Mouse (Mus musculus): Measurements from ENCODE around the gene Chil1. TPM values are rescaled to one million over a fixed set of nuclear protein-coding genes. Genes with fewer than 3 reads are reported as not detected.

Gene Chil1
- 17.7 and 19.0 TPM in 2 replicates for polyA plus RNA-seq (2021; fragmentation: Nextera tagmentation)
- long read RNA-seq, experiment 1, transcript Chil1-201 (10 exons, 1,687 nt) = minor isoform, 24 of 81 reads
- long read RNA-seq, experiment 1, transcript Chil1-208 (10 exons, 1,645 nt) = major isoform, 29 of 81 reads
- long read RNA-seq, experiment 1, partial matches to known transcripts = 2 of 81 reads
- long read RNA-seq, experiment 1, other reads (novel, unspliced or antisense) = 26 of 81 reads
- long read RNA-seq, experiment 2, transcript Chil1-201 (10 exons, 1,687 nt) = minor isoform, 6 of 25 reads
- long read RNA-seq, experiment 2, transcript Chil1-208 (10 exons, 1,645 nt) = major isoform, 7 of 25 reads
- long read RNA-seq, experiment 2, partial matches to known transcripts = 2 of 25 reads
- long read RNA-seq, experiment 2, other reads (novel, unspliced or antisense) = 8 of 25 reads

DNA sequence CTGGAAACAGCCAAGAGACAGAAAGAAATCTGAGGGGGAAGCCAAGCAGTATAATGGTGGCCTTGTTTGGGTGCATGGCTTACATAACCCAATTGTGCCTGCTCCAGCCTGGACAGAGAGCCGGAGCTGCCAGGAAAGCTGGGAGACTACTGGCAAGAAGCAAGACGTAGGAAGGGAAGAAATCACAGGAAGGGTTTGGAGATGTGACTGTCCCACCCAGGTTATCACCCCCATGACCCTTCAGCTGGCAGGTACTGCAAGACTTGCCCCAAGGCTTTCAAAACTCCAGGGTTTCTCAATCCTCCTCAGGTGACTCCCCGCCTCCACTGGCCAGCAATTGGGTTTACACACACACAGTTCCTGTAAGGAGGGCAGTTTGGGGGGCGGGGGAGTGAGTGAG is at the start of gene Chil1:
Gene Chil1, plus strand, starts transcription at position 152 of the 400 bp plus-strand sequence.

DNA sequence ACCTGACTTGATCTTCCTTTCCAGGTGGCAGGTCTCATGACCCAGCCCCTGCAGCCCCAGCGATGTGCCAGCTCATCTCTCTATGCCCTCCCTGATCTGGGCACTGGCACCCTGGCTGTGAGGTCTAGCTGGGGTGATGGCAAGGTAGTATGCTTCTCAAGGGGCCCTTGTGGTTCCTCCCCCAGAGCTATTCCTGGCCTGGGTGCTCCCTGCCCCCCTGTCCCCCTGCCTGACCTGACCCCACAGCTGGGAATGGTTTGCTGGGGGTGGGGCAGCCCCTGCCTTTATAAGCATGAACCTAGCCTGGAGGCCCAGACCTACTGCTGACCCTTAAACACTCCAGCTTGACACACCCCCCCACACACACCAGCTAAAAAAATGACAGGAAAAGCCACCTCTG is 11.2 kb downstream of the Chil1 start, which contains the start of gene Mybph:
Gene Mybph, plus strand, starts transcription at position 323 of the 400 bp plus-strand sequence.

DNA sequence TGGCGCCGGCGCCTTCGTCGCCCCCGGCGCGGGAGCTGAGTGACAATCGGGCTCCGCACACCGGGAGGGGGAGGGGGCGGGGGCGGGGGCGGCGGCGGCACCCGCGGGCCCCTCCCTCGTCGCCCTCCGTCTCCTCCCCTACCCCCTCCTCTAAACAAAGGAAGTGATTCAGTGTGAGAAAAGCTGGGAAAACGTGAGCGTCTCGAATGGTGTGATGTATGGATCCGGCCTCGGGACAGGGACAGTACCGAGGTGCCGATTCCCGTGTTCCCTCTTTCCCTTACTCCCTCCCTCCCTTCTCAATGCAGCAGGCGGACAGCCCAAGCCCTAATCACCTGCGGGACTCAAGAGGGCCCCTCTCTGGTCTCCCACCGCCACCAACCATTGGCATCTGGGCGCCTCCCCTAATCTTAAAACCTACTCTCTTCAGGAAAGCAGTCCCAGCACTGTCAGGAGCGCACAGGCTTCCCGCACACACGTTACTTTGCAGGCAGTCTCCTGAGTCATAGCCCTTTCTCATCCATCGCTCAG is 53.5 kb downstream of the Chil1 start, which contains the start of gene Adora1:
Gene Adora1, minus strand, starts transcription at position 41 of the 531 bp plus-strand sequence.

Other genes starting within 250 kb of the Chil1 start
- gene Fmod, start 144.9 kb upstream of the Chil1 start, polyA plus RNA-seq (2021; fragmentation: Nextera tagmentation) = 7.1 and 9.6 TPM in 2 replicates
- 17.8 and 27.4 TPM in 2 replicates for gene Btg2, start 103.1 kb upstream of the Chil1 start, polyA plus RNA-seq (2021; fragmentation: Nextera tagmentation)
- 0.13 TPM in 1 of 2 replicates, not detected in the other for gene Chit1, start 70.9 kb upstream of the Chil1 start, polyA plus RNA-seq (2021; fragmentation: Nextera tagmentation)
- gene Mybph, start 11.3 kb downstream of the Chil1 start, polyA plus RNA-seq (2021; fragmentation: Nextera tagmentation) = not detected in 2 replicates
- 73.4 and 80.0 TPM in 2 replicates for gene Adora1, start 53.3 kb downstream of the Chil1 start, polyA plus RNA-seq (2021; fragmentation: Nextera tagmentation)
- gene Myog, start 107.8 kb downstream of the Chil1 start, polyA plus RNA-seq (2021; fragmentation: Nextera tagmentation) = not detected in 2 replicates
- gene Ppfia4, start 150.8 kb downstream of the Chil1 start, polyA plus RNA-seq (2021; fragmentation: Nextera tagmentation) = 12.0 and 12.5 TPM in 2 replicates
- gene Tmem183a, start 179.8 kb downstream of the Chil1 start, polyA plus RNA-seq (2021; fragmentation: Nextera tagmentation) = 41.3 and 59.9 TPM in 2 replicates
- not detected in 2 replicates for gene 4933406M09Rik, start 203.8 kb downstream of the Chil1 start, polyA plus RNA-seq (2021; fragmentation: Nextera tagmentation)
- gene Cyb5r1, start 223.4 kb downstream of the Chil1 start, polyA plus RNA-seq (2021; fragmentation: Nextera tagmentation) = 27.7 and 34.2 TPM in 2 replicates
- gene Adipor1, start 233.2 kb downstream of the Chil1 start, polyA plus RNA-seq (2021; fragmentation: Nextera tagmentation) = 80.0 and 101 TPM in 2 replicates

Data from left cerebral cortex, adult 6 months (tissue).